Comparison of ENCODE assay signal across 10 mouse cellular contexts in the genomic region with DNA sequence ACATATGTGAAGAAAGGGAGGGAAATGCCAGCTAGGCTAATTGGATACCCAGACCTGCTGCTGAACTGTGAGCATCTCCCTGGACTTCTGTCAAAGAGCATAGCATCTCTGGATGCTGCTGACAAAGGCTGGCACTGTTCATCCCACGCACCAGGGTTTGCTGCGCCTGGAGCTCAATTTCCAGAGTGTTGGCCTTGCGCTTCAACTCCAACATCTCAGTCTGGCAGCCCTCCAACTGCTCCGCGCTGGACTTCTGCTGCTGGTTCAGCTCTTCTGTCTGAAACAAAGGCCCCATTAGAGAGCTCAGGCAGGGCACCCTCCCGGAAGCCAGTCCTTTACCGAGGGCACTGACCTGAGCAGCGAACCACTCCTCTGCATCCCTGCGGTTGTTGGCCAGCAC. TPM values are rescaled to one million over a fixed set of nuclear protein-coding genes. Genes with fewer than 3 reads are reported as not detected.
DNase-seq lines count a peak whose midpoint lies in the region; ATAC-seq and TF ChIP-seq lines count a peak whose summit lies in the region.
"Had no signal": no experiment of that assay in that cellular context is flagged by ENCODE, and none has a peak within 500 bp of the region (broad histone marks: within the 10 kb centered on the region; RNA-seq: fewer than 3 reads in every experiment).

No protein-coding gene starts in this region.

- H3K9ac ChIP-seq in forebrain, embryonic 14.5 days (ENCODE audit: low read length) = no peak overlapping the region
- no peak overlapping the region for H3K9ac ChIP-seq in forebrain, embryonic 15.5 days (replicated peaks)
- H3K9ac ChIP-seq in midbrain, embryonic 14.5 days (replicated peaks; ENCODE audit: low read length) = no peak overlapping the region
- H3K9ac ChIP-seq in midbrain, embryonic 15.5 days = no peak overlapping the region

- no peak for ATAC-seq in forebrain, embryonic 14.5 days
- no peak for ATAC-seq in forebrain, embryonic 15.5 days (replicated peaks)
- ATAC-seq in midbrain, embryonic 14.5 days (ENCODE audit: low FRiP score, low TSS enrichment) = no peak
- no peak for ATAC-seq in midbrain, embryonic 15.5 days (replicated peaks)
- ATAC-seq in granulocyte monocyte progenitor cell, adult 5-6 weeks (replicated peaks; ENCODE audit: poor library complexity, severe bottlenecking) = no peak

- no peaks in the 10 kb centered on the region for H3K36me3 ChIP-seq in forebrain, embryonic 14.5 days (ENCODE audit: control insufficient read depth, insufficient read depth, low read length)
- H3K36me3 ChIP-seq in forebrain, embryonic 15.5 days = no peaks in the 10 kb centered on the region
- no peaks in the 10 kb centered on the region for H3K36me3 ChIP-seq in midbrain, embryonic 14.5 days (ENCODE audit: control insufficient read depth, insufficient read depth, low read length)
- no peaks in the 10 kb centered on the region for H3K36me3 ChIP-seq in midbrain, embryonic 15.5 days (replicated peaks)

- no peak overlapping the region for H3K4me2 ChIP-seq in forebrain, embryonic 14.5 days (ENCODE audit: low read length)
- H3K4me2 ChIP-seq in forebrain, embryonic 15.5 days (replicated peaks) = no peak overlapping the region
- H3K4me2 ChIP-seq in midbrain, embryonic 14.5 days (ENCODE audit: low read length) = no peak overlapping the region
- H3K4me2 ChIP-seq in midbrain, embryonic 15.5 days = no peak overlapping the region

- no peaks in the 10 kb centered on the region for H3K9me3 ChIP-seq in forebrain, embryonic 14.5 days (replicated peaks; ENCODE audit: control insufficient read depth, low read length)
- H3K9me3 ChIP-seq in forebrain, embryonic 15.5 days = no peaks in the 10 kb centered on the region
- H3K9me3 ChIP-seq in midbrain, embryonic 14.5 days (ENCODE audit: control insufficient read depth, low read length) = no peaks in the 10 kb centered on the region
- no peaks in the 10 kb centered on the region for H3K9me3 ChIP-seq in midbrain, embryonic 15.5 days

- no peak overlapping the region for H3K4me3 ChIP-seq in forebrain, embryonic 14.5 days (ENCODE audit: low read depth, low read length)
- H3K4me3 ChIP-seq in forebrain, embryonic 15.5 days = no peak overlapping the region
- no peak overlapping the region for H3K4me3 ChIP-seq in midbrain, embryonic 14.5 days (replicated peaks; ENCODE audit: low read depth, low read length)
- H3K4me3 ChIP-seq in midbrain, embryonic 15.5 days = no peak overlapping the region
- no peak overlapping the region for H3K4me3 ChIP-seq in layer of hippocampus, adult 2 months

- DNase-seq in forebrain, embryonic 14.5 days (ENCODE audit: low spot score) = peak; percentile 39
- peak; percentile 51 for DNase-seq in midbrain, embryonic 14.5 days
- peak; percentile 26 for DNase-seq in layer of hippocampus, adult 2 months (ENCODE audit: low spot score in 2 of 2)
- peak; percentile 17 for DNase-seq in ovary, postnatal 14 days (ENCODE audit: low spot score)
- DNase-seq in spleen, postnatal 14 days (ENCODE audit: low spot score in 2 of 2) = no peak

- H3K27me3 ChIP-seq in forebrain, embryonic 14.5 days (replicated peaks; ENCODE audit: control insufficient read depth, insufficient read depth, low read length) = no peaks in the 10 kb centered on the region
- H3K27me3 ChIP-seq in forebrain, embryonic 15.5 days = no peaks in the 10 kb centered on the region
- H3K27me3 ChIP-seq in midbrain, embryonic 14.5 days (ENCODE audit: control insufficient read depth, insufficient read depth, low read length) = no peaks in the 10 kb centered on the region
- H3K27me3 ChIP-seq in midbrain, embryonic 15.5 days (replicated peaks) = no peaks in the 10 kb centered on the region

- 0 out of 2 replicates have a peak, but pooled peaks cover 4% of the 10 kb centered on the region for H3K4me1 ChIP-seq in forebrain, embryonic 14.5 days (ENCODE audit: control insufficient read depth, insufficient read depth, low read length)
- H3K4me1 ChIP-seq in forebrain, embryonic 15.5 days = peaks cover 4% of the 10 kb centered on the region; the same call in 1 of the 2 replicates
- H3K4me1 ChIP-seq in midbrain, embryonic 14.5 days (ENCODE audit: control insufficient read depth, insufficient read depth, low read length) = no peaks in the 10 kb centered on the region
- H3K4me1 ChIP-seq in midbrain, embryonic 15.5 days = no peaks in the 10 kb centered on the region

- no peak for TF ChIP-seq CTCF in layer of hippocampus, adult 2 months (conservative IDR thresholded peaks at IDR 0.05)

- no peak overlapping the region for H3K27ac ChIP-seq in forebrain, embryonic 14.5 days (ENCODE audit: low read depth, low read length)
- H3K27ac ChIP-seq in forebrain, embryonic 15.5 days (replicated peaks) = no peak overlapping the region
- H3K27ac ChIP-seq in midbrain, embryonic 14.5 days (replicated peaks; ENCODE audit: low read depth, low read length) = no peak overlapping the region
- H3K27ac ChIP-seq in midbrain, embryonic 15.5 days = no peak overlapping the region
- H3K27ac ChIP-seq in layer of hippocampus, adult 2 months = no peak overlapping the region

- 39% methylated on average over 9 of the region's 9 CpGs for WGBS in forebrain, embryonic 14.5 days
- WGBS in forebrain, embryonic 15.5 days = 32% methylated on average over 9 of the region's 9 CpGs
- 73% methylated on average over 9 of the region's 9 CpGs for WGBS in midbrain, embryonic 14.5 days
- 58% methylated on average over 9 of the region's 9 CpGs for WGBS in midbrain, embryonic 15.5 days

RNA-seq across cellular contexts. Expression of a gene that starts 3.2 kb away (rescaled TPM):
- not detected in 2 replicates for polyA plus RNA-seq in forebrain, embryonic 14.5 days (2014; fragmentation: Nextera tagmentation; extraction: Ambion mirVana)
- polyA plus RNA-seq in forebrain, embryonic 15.5 days (2015; fragmentation: Nextera tagmentation; extraction: Ambion mirVana) = not detected in 2 replicates
- polyA plus RNA-seq in midbrain, embryonic 14.5 days (2014; fragmentation: Nextera tagmentation; extraction: Ambion mirVana) = not detected in 2 replicates
- polyA plus RNA-seq in midbrain, embryonic 15.5 days (2015; fragmentation: Nextera tagmentation; extraction: Ambion mirVana) = not detected in 2 replicates
- not detected for total RNA-seq in layer of hippocampus, adult 2 months (2021)
- not detected in 2 replicates for total RNA-seq in granulocyte monocyte progenitor cell, adult 5-6 weeks (2014; fragmentation: Nextera tagmentation)
- total RNA-seq in granulocyte monocyte progenitor cell, adult 5-6 weeks (2017) = not detected in 2 replicates
- total RNA-seq: adrenal gland, adult 18-20 months had no signal
- polyA plus RNA-seq: gonadal fat pad, adult 2 months had no signal

RNA-seq across cellular contexts. Expression of a gene that starts 10.9 kb away (rescaled TPM):
- not detected in 2 replicates for polyA plus RNA-seq in forebrain, embryonic 14.5 days (2014; fragmentation: Nextera tagmentation; extraction: Ambion mirVana)
- polyA plus RNA-seq in forebrain, embryonic 15.5 days (2015; fragmentation: Nextera tagmentation; extraction: Ambion mirVana) = not detected in 2 replicates
- polyA plus RNA-seq in midbrain, embryonic 14.5 days (2014; fragmentation: Nextera tagmentation; extraction: Ambion mirVana) = not detected in 2 replicates
- not detected in 2 replicates for polyA plus RNA-seq in midbrain, embryonic 15.5 days (2015; fragmentation: Nextera tagmentation; extraction: Ambion mirVana)
- total RNA-seq in layer of hippocampus, adult 2 months (2021) = not detected
- not detected in 2 replicates for total RNA-seq in granulocyte monocyte progenitor cell, adult 5-6 weeks (2014; fragmentation: Nextera tagmentation)
- total RNA-seq in granulocyte monocyte progenitor cell, adult 5-6 weeks (2017) = not detected in 2 replicates
- total RNA-seq: adrenal gland, adult 18-20 months had no signal

RNA-seq across cellular contexts. Expression of a gene that starts 16.9 kb away (rescaled TPM):
- not detected in 2 replicates for polyA plus RNA-seq in forebrain, embryonic 14.5 days (2014; fragmentation: Nextera tagmentation; extraction: Ambion mirVana)
- not detected in 2 replicates for polyA plus RNA-seq in forebrain, embryonic 15.5 days (2015; fragmentation: Nextera tagmentation; extraction: Ambion mirVana)
- not detected in 2 replicates for polyA plus RNA-seq in midbrain, embryonic 14.5 days (2014; fragmentation: Nextera tagmentation; extraction: Ambion mirVana)
- not detected in 2 replicates for polyA plus RNA-seq in midbrain, embryonic 15.5 days (2015; fragmentation: Nextera tagmentation; extraction: Ambion mirVana)
- total RNA-seq in layer of hippocampus, adult 2 months (2021) = not detected
- not detected in 2 replicates for total RNA-seq in granulocyte monocyte progenitor cell, adult 5-6 weeks (2014; fragmentation: Nextera tagmentation)
- total RNA-seq in granulocyte monocyte progenitor cell, adult 5-6 weeks (2017) = not detected in 2 replicates
- total RNA-seq: adrenal gland, adult 18-20 months had no signal
- polyA plus RNA-seq: gonadal fat pad, adult 2 months had no signal

RNA-seq across cellular contexts. Expression of a gene that starts 18.6 kb away (rescaled TPM):
- polyA plus RNA-seq in forebrain, embryonic 14.5 days (2014; fragmentation: Nextera tagmentation; extraction: Ambion mirVana) = not detected in 2 replicates
- polyA plus RNA-seq in forebrain, embryonic 15.5 days (2015; fragmentation: Nextera tagmentation; extraction: Ambion mirVana) = not detected in 2 replicates
- polyA plus RNA-seq in midbrain, embryonic 14.5 days (2014; fragmentation: Nextera tagmentation; extraction: Ambion mirVana) = not detected in 2 replicates
- not detected in 2 replicates for polyA plus RNA-seq in midbrain, embryonic 15.5 days (2015; fragmentation: Nextera tagmentation; extraction: Ambion mirVana)
- not detected for total RNA-seq in layer of hippocampus, adult 2 months (2021)
- not detected in 2 replicates for total RNA-seq in granulocyte monocyte progenitor cell, adult 5-6 weeks (2014; fragmentation: Nextera tagmentation)
- not detected in 2 replicates for total RNA-seq in granulocyte monocyte progenitor cell, adult 5-6 weeks (2017)
- total RNA-seq: adrenal gland, adult 18-20 months had no signal
- polyA plus RNA-seq: gonadal fat pad, adult 2 months had no signal

RNA-seq across cellular contexts. Expression of a gene that starts 19.5 kb away (rescaled TPM):
- polyA plus RNA-seq in forebrain, embryonic 14.5 days (2014; fragmentation: Nextera tagmentation; extraction: Ambion mirVana) = not detected in 2 replicates
- polyA plus RNA-seq in forebrain, embryonic 15.5 days (2015; fragmentation: Nextera tagmentation; extraction: Ambion mirVana) = not detected in 2 replicates
- not detected in 2 replicates for polyA plus RNA-seq in midbrain, embryonic 14.5 days (2014; fragmentation: Nextera tagmentation; extraction: Ambion mirVana)
- not detected in 2 replicates for polyA plus RNA-seq in midbrain, embryonic 15.5 days (2015; fragmentation: Nextera tagmentation; extraction: Ambion mirVana)
- not detected for total RNA-seq in layer of hippocampus, adult 2 months (2021)
- total RNA-seq in granulocyte monocyte progenitor cell, adult 5-6 weeks (2014; fragmentation: Nextera tagmentation) = not detected in 2 replicates
- not detected in 2 replicates for total RNA-seq in granulocyte monocyte progenitor cell, adult 5-6 weeks (2017)
- total RNA-seq: adrenal gland, adult 18-20 months had no signal
- polyA plus RNA-seq: gonadal fat pad, adult 2 months had no signal

Comparison
In these comparisons a context has a peak if more than half of its experiments do, and no peak if none do; other contexts are left out.
1. DNase-seq: peak in forebrain, embryonic 14.5 days (single experiment), midbrain, embryonic 14.5 days (single experiment), layer of hippocampus, adult 2 months (2 of 2) and ovary, postnatal 14 days (single experiment); none in spleen, postnatal 14 days (0 of 2).